Mouse (Mus musculus) MN1 (cell line): Measurements from ENCODE around the gene Sp100.
"Not testable (repeated sequence)": the region's sequence is repeated elsewhere in the genome, so short reads cannot be mapped to it uniquely, and the experiment has no call there.

Experiments used
- DNase-seq: peaks from one replicate; pipeline ENCODE4 v3.0.0-alpha.2; 2016; ENCODE audit warnings: low spot score

The Sp100 gene

GRCm38 (mm10) chr1:85649881-85650280, at the start of gene Sp100:
Gene Sp100, plus strand, starts transcription at chr1:85649988.
- not testable (repeated sequence) for DNase-seq

- not testable (repeated sequence) for DNase-seq
These were observed 49.7 kb upstream of the Sp100 start, which contains the start of gene Sp140 for GRCm38 (mm10) chr1:85600078-85600477. Gene Sp140, plus strand, starts transcription at chr1:85600378.

- not testable (repeated sequence) for DNase-seq
These were observed 49.0 kb upstream of the Sp100 start for GRCm38 (mm10) chr1:85600794-85601193.

GRCm38 (mm10) chr1:85604341-85604740, 45.4 kb upstream of the Sp100 start:
- not testable (repeated sequence) for DNase-seq

- DNase-seq: not testable (repeated sequence)
These were observed 41.4 kb upstream of the Sp100 start for GRCm38 (mm10) chr1:85608361-85608760.

- DNase-seq: not testable (repeated sequence)
These were observed 39.2 kb upstream of the Sp100 start for GRCm38 (mm10) chr1:85610581-85610980.

GRCm38 (mm10) chr1:85615096-85615495, 34.7 kb upstream of the Sp100 start:
- not testable (repeated sequence) for DNase-seq

GRCm38 (mm10) chr1:85615819-85616218, 34.0 kb upstream of the Sp100 start:
- not testable (repeated sequence) for DNase-seq

- DNase-seq: not testable (repeated sequence)
These were observed 32.6 kb upstream of the Sp100 start for GRCm38 (mm10) chr1:85617161-85617560.

- DNase-seq: not testable (repeated sequence)
These were observed 31.1 kb upstream of the Sp100 start for GRCm38 (mm10) chr1:85618689-85619088.

- not testable (repeated sequence) for DNase-seq
These were observed 12.9 kb upstream of the Sp100 start for GRCm38 (mm10) chr1:85636936-85637335.

GRCm38 (mm10) chr1:85638144-85638543, 11.6 kb upstream of the Sp100 start:
- DNase-seq: not testable (repeated sequence)

GRCm38 (mm10) chr1:85650524-85650923, 736 bp downstream of the Sp100 start:
- DNase-seq: not testable (repeated sequence)

GRCm38 (mm10) chr1:85651770-85652275, 2.0 kb downstream of the Sp100 start:
- DNase-seq: not testable (repeated sequence)

- not testable (repeated sequence) for DNase-seq
These were observed 7.4 kb downstream of the Sp100 start for GRCm38 (mm10) chr1:85657211-85657610.

- DNase-seq: no peak
These were observed 14.5 kb downstream of the Sp100 start for GRCm38 (mm10) chr1:85664266-85664665.

GRCm38 (mm10) chr1:85680226-85680625, 30.4 kb downstream of the Sp100 start:
- no peak for DNase-seq

- no peak for DNase-seq
These were observed 36.9 kb downstream of the Sp100 start for GRCm38 (mm10) chr1:85686666-85687065.

- no peak for DNase-seq
These were observed 37.6 kb downstream of the Sp100 start for GRCm38 (mm10) chr1:85687346-85687745.

GRCm38 (mm10) chr1:85690544-85690943, 40.8 kb downstream of the Sp100 start:
- DNase-seq: no peak

GRCm38 (mm10) chr1:85692281-85692680, 42.5 kb downstream of the Sp100 start:
- no peak for DNase-seq

GRCm38 (mm10) chr1:85693280-85693679, 43.5 kb downstream of the Sp100 start:
- no peak for DNase-seq

GRCm38 (mm10) chr1:85695646-85696045, 45.9 kb downstream of the Sp100 start:
- no peak for DNase-seq
